Mouse (Mus musculus): ENCODE data around the gene Efcab12. TPM values are rescaled to one million over a fixed set of nuclear protein-coding genes. Genes with fewer than 3 reads are reported as not detected.

The Efcab12 gene
- total and polyA plus RNA-seq, 2 experiments from 2014 or later: 2.1 to 3.2 TPM

DNA sequence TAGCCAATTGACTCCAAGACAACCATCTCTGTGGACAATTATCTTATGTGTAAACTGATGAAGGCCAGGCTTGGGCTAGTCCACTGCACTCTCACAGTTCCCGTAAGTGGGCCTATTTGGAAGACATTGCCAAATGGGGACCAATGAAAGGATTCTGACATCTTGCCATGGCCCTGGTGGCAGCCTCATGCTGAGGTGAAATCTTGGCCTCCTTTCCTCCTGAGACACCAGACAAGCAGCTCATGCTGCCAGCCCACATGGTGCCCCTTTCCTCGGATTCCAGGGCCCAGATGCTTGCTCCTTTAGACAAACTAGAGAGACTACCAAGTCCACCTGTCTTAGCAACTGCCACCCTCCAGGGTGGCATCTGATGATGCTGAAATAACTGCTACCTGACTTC is 20.1 kb downstream of the Efcab12 start:
- Histone ChIP-seq H3K27ac (ENCODE audit: low read depth, low read length) (no peak overlapping the region), H3K4me3 (ENCODE audit: low read depth, low read length) (no peak overlapping the region), H3K9me3 (ENCODE audit: low read length) (no peaks in the 10 kb centered on the region), H3K36me3 (ENCODE audit: insufficient read depth, low read length) (no peaks in the 10 kb centered on the region), H3K27me3 (ENCODE audit: insufficient read depth, low read length) (no peaks in the 10 kb centered on the region), H3K9ac (replicated peaks; ENCODE audit: low read length, poor library complexity, severe bottlenecking) (no peak overlapping the region), H3K4me1 (ENCODE audit: insufficient read depth, low read length) (no peaks in the 10 kb centered on the region), H3K4me2 (ENCODE audit: low read depth, low read length, poor library complexity, severe bottlenecking) (no peak overlapping the region)
- ATAC-seq (ENCODE audit: low FRiP score): no peak
- no peak for TF ChIP-seq CTCF (IDR thresholded peaks at IDR 0.05)
- DNase-seq (ENCODE audit: low spot score): no peak
- WGBS: 85% methylated on average over 2 of the region's 2 CpGs

DNA sequence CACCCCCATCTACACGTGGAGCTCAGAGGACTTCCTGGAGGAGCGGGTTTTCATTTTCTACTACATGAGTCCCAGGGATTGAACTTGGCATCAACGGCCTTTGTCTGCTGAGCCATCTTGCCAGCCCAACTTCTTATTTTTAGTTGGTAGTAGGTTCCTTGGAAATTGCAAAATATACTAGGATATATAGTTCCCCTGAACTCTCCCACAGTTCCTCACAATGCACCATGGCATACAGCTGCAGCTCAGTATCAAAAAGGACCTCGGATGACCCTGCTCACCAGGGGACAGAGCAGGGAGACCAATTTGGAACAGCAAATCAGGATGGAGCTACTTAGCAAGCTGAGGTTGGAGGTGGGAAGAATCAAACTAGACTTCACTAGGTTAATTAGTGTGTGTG is 23.2 kb downstream of the Efcab12 start:
- no peak for TF ChIP-seq CTCF (IDR thresholded peaks at IDR 0.05)
- ATAC-seq (ENCODE audit: low FRiP score) (no peak), DNase-seq (ENCODE audit: low spot score) (no peak)
- no peak overlapping the region for H3K4me3 ChIP-seq (ENCODE audit: low read depth, low read length)
- no peaks in the 10 kb centered on the region for H3K9me3 ChIP-seq (ENCODE audit: low read length)
- no peak overlapping the region for H3K27ac ChIP-seq (ENCODE audit: low read depth, low read length)
- no peaks in the 10 kb centered on the region for H3K4me1 ChIP-seq (ENCODE audit: insufficient read depth, low read length)
- no peaks in the 10 kb centered on the region for H3K27me3 ChIP-seq (ENCODE audit: insufficient read depth, low read length)
- no peak overlapping the region for H3K4me2 ChIP-seq (ENCODE audit: low read depth, low read length, poor library complexity, severe bottlenecking)
- 83% methylated on average over 4 of the region's 4 CpGs for WGBS
- H3K9ac ChIP-seq (replicated peaks; ENCODE audit: low read length, poor library complexity, severe bottlenecking): no peak overlapping the region
- H3K36me3 ChIP-seq (ENCODE audit: insufficient read depth, low read length): no peaks in the 10 kb centered on the region

DNA sequence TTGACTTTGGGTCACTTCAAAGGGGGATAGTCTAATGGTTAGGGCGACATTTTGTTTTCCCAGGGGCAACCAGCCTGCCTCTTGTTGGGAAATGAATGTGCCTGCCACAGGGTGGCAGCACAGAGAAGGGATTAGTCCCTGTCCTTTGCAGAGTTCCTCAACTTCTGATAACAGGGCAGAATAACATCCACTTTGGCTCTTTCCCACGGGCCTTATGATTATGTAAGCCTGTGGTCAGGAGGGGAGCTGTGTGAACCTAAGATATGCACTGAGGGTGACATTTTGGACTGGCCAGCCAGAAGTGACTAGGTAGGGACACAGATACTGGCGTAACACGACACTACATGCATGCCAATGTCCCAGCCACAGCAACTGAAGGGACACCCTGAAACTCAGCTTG is 24.1 kb downstream of the Efcab12 start:
- TF ChIP-seq CTCF (IDR thresholded peaks at IDR 0.05): peak; percentile 72
- H3K9me3 ChIP-seq (ENCODE audit: low read length): no peaks in the 10 kb centered on the region
- peak; percentile 35; the same call in 1 of the 2 replicates for ATAC-seq (ENCODE audit: low FRiP score)
- H3K4me2 ChIP-seq (ENCODE audit: low read depth, low read length, poor library complexity, severe bottlenecking): no peak overlapping the region
- H3K4me3 ChIP-seq (ENCODE audit: low read depth, low read length): no peak overlapping the region
- no peaks in the 10 kb centered on the region for H3K4me1 ChIP-seq (ENCODE audit: insufficient read depth, low read length)
- no peaks in the 10 kb centered on the region for H3K36me3 ChIP-seq (ENCODE audit: insufficient read depth, low read length)
- H3K27ac ChIP-seq (ENCODE audit: low read depth, low read length): no peak overlapping the region
- DNase-seq (ENCODE audit: low spot score): peak; percentile 54
- H3K27me3 ChIP-seq (ENCODE audit: insufficient read depth, low read length): no peaks in the 10 kb centered on the region
- 29% methylated on average over 4 of the region's 4 CpGs for WGBS
- no peak overlapping the region for H3K9ac ChIP-seq (replicated peaks; ENCODE audit: low read length, poor library complexity, severe bottlenecking)

DNA sequence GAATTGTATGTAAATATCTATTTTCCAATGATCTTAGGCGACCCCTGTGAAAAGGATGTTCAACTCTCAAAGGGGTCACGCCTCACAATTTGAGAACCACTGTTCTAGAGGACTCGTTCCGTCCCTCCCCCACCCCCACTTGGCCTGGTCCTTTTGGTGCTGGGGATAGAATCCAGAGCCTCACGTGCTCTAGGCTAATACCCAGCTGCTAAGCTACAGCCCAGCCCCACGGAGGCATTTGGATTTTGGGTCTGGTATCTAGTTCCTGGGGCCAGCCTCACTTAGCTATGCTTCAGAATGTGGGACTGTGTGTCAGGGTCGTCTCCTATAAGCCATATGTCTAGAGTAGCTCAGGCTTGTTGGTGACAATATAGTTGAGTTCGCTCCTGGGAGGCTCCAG is 26.6 kb downstream of the Efcab12 start:
- no peak overlapping the region for H3K4me2 ChIP-seq (ENCODE audit: low read depth, low read length, poor library complexity, severe bottlenecking)
- ATAC-seq (ENCODE audit: low FRiP score) (no peak), DNase-seq (ENCODE audit: low spot score) (no peak)
- H3K4me3 ChIP-seq (ENCODE audit: low read depth, low read length): no peak overlapping the region
- no peak for TF ChIP-seq CTCF (IDR thresholded peaks at IDR 0.05)
- 70% methylated on average over 8 of the region's 8 CpGs for WGBS
- no peak overlapping the region for H3K9ac ChIP-seq (replicated peaks; ENCODE audit: low read length, poor library complexity, severe bottlenecking)
- H3K4me1 ChIP-seq (ENCODE audit: insufficient read depth, low read length): peaks cover 2% of the 10 kb centered on the region
- H3K27ac ChIP-seq (ENCODE audit: low read depth, low read length): no peak overlapping the region
- H3K36me3 ChIP-seq (ENCODE audit: insufficient read depth, low read length): peaks cover 2% of the 10 kb centered on the region
- H3K9me3 ChIP-seq (ENCODE audit: low read length): no peaks in the 10 kb centered on the region
- no peaks in the 10 kb centered on the region for H3K27me3 ChIP-seq (ENCODE audit: insufficient read depth, low read length)

DNA sequence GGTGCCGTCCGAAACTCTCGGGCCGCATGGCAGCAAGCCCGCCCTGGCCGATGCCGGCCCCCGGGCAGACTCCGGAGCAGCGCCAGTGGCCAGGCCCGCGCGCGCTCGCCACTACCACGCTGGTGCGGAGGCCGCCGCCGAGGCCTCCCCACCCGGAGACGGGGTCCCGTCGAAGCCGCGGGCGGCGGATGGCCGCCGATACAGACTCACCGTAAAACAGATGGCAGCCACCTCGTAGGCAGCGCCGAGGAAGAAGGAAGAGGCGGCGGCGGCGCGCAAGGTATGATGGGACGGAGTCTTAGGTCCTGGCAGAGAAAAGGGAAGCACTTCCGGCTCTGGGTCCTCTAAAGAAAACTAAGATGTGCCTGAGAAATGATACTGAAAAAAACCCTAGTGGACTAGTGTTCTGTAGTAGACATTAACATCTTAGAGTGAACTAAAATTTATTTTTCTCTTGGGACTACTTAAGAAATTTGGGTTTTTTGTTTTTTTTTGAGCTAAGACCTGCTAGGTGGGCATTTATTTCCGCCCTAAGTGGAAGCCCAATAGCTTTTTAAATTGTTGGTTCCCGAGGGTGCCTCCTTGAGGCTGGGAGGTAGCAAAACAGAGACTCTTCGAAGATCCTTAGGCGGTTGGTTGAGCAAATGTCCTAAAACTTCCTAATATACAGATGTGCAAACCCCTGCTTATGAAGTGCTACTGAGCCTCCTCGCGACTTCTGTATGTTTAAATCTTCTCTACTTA is 29.6 kb downstream of the Efcab12 start, which contains the start of gene Rpl32:
Rpl32 (minus strand) TSS at position 260 of the 744 bp plus-strand sequence.
- H3K9me3 ChIP-seq (ENCODE audit: low read length): no peaks in the 10 kb centered on the region
- peak within 1 kb of the TSS; percentile 99 for H3K27ac ChIP-seq (ENCODE audit: low read depth, low read length)
- H3K4me1 ChIP-seq (ENCODE audit: insufficient read depth, low read length): peaks cover 5% of the 10 kb centered on the region
- peak; percentile 70 for TF ChIP-seq CTCF (IDR thresholded peaks at IDR 0.05)
- ATAC-seq (ENCODE audit: low FRiP score) (peak; percentile 90), DNase-seq (ENCODE audit: low spot score) (peak; percentile 95)
- H3K4me2 ChIP-seq (ENCODE audit: low read depth, low read length, poor library complexity, severe bottlenecking): peak within 1 kb of the TSS; percentile 69
- peak within 1 kb of the TSS; percentile 89 for H3K9ac ChIP-seq (replicated peaks; ENCODE audit: low read length, poor library complexity, severe bottlenecking)
- peaks cover 21% of the 10 kb centered on the region for H3K36me3 ChIP-seq (ENCODE audit: insufficient read depth, low read length)
- no peaks in the 10 kb centered on the region for H3K27me3 ChIP-seq (ENCODE audit: insufficient read depth, low read length)
- peak within 1 kb of the TSS; percentile 78 for H3K4me3 ChIP-seq (ENCODE audit: low read depth, low read length)
- under 1% methylated on average over 46 of the region's 47 CpGs for WGBS

DNA sequence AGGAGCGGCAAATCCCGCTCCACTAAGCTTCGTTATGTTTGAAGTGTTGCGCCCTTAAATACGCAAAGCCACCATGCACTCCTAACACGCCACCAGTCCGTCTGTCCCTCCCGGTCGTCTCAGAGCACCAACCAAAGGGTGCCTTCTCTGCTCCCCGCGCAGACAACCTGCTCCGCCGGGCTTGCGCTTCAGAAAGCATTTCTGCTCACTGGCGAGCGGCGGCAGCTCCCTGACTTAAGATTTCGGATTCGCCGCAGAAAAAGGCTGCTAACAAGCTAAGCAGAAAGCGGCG is 30.1 kb downstream of the Efcab12 start:
- no peaks in the 10 kb centered on the region for H3K27me3 ChIP-seq (ENCODE audit: insufficient read depth, low read length)
- DNase-seq (ENCODE audit: low spot score) (no peak), ATAC-seq (ENCODE audit: low FRiP score) (no peak)
- H3K36me3 ChIP-seq (ENCODE audit: insufficient read depth, low read length): peaks cover 21% of the 10 kb centered on the region
- 1% methylated on average over 22 of the region's 22 CpGs for WGBS
- H3K9me3 ChIP-seq (ENCODE audit: low read length): no peaks in the 10 kb centered on the region
- H3K9ac ChIP-seq (replicated peaks; ENCODE audit: low read length, poor library complexity, severe bottlenecking): peak overlapping the region; percentile 89
- H3K4me1 ChIP-seq (ENCODE audit: insufficient read depth, low read length): peaks cover 5% of the 10 kb centered on the region
- H3K4me3 ChIP-seq (ENCODE audit: low read depth, low read length): peak overlapping the region; percentile 78
- H3K4me2 ChIP-seq (ENCODE audit: low read depth, low read length, poor library complexity, severe bottlenecking): peak overlapping the region; percentile 69
- no peak for TF ChIP-seq CTCF (IDR thresholded peaks at IDR 0.05)
- H3K27ac ChIP-seq (ENCODE audit: low read depth, low read length): peak overlapping the region; percentile 99

Data from midbrain, postnatal 0 days (tissue).